Mouse (Mus musculus) midbrain, embryonic 11.5 days (tissue): ENCODE results near the gene Wnt4. TPM values are rescaled to one million over a fixed set of nuclear protein-coding genes. Genes with fewer than 3 reads are reported as not detected.
A peak's percentile ranks its signal among the peaks of the same experiment; 100 is the strongest.

ENCODE experiments used
- ATAC-seq: fragments of 200-750 bp; cut with Nextera tagmentation; 2 replicates; pipeline ENCODE4 v1.8.0; 2017; ENCODE audit warnings: moderate TSS enrichment, moderate library complexity; ENCODE audit not compliant: low FRiP score
- DNase-seq: peaks from one replicate; pipeline ENCODE4 v3.0.0; 2015; ENCODE audit warnings: low spot score; ENCODE audit errors: missing footprints
- H3K27ac ChIP-seq: fragments of 300-500 bp; sonication (generic); 2 replicates; pipeline ENCODE4 v1.5.1; 2014; ENCODE audit warnings: low read depth, low read length
- H3K27me3 ChIP-seq: fragments of 300-500 bp; sonication (generic); 2 replicates; pipeline ENCODE4 v1.6.1; 2014; ENCODE audit warnings: mild to moderate bottlenecking, low read length, moderate library complexity, mixed read lengths; ENCODE audit not compliant: control insufficient read depth, insufficient read depth
- H3K36me3 ChIP-seq: fragments of 300-500 bp; sonication (generic); 2 replicates; pipeline ENCODE4 v1.6.1; 2014; ENCODE audit warnings: mild to moderate bottlenecking, low read length, moderate library complexity, mixed read lengths; ENCODE audit not compliant: control insufficient read depth, insufficient read depth
- H3K4me1 ChIP-seq: fragments of 300-500 bp; sonication (generic); 2 replicates; pipeline ENCODE4 v1.6.1; 2014; ENCODE audit warnings: low read length; ENCODE audit not compliant: control insufficient read depth, insufficient read depth
- H3K4me2 ChIP-seq: fragments of 300-500 bp; sonication (generic); 2 replicates; pipeline ENCODE4 v1.6.1; 2014; ENCODE audit warnings: mild to moderate bottlenecking, moderate library complexity
- H3K4me3 ChIP-seq: fragments of 300-500 bp; sonication (generic); 2 replicates; pipeline ENCODE4 v1.5.1; 2014; ENCODE audit warnings: low read depth, low read length
- H3K9ac ChIP-seq: fragments of 300-500 bp; sonication (generic); 2 replicates; pipeline ENCODE4 v1.6.1; 2014; ENCODE audit warnings: low read length
- H3K9me3 ChIP-seq: fragments of 300-500 bp; sonication (generic); 2 replicates; pipeline ENCODE4 v1.6.1; 2016; ENCODE audit warnings: low read length; ENCODE audit not compliant: control insufficient read depth
- WGBS: fragments of 180-500 bp; shearing (Covaris S2); extraction: QIAGEN DNeasy Blood & Tissue Kit; methylation state at CpG from one replicate; pipeline ENCODE4 v1.1.7; 2014; 5-methylcytosine and 5-hydroxymethylcytosine counted together
- polyA plus RNA-seq: library from polyadenylated mRNA; unstranded; fragments of >200 nt; fragmentation: Nextera tagmentation; extraction: Ambion mirVana; gene quantifications from 2 replicates; pipeline ENCODE4 v1.2.1, GENCODE M21; 2014

Wnt4 gene
- polyA plus RNA-seq, 1 experiment from 2014 or later = 1.4 TPM

GRCm38 (mm10) chr4:137285876-137286661 is 8.8 kb downstream of the Wnt4 start:
- Histone ChIP-seq H3K9ac (no peak overlapping the region), H3K27ac (no peak overlapping the region), H3K36me3 (no peaks in the 10 kb centered on the region), H3K9me3 (no peaks in the 10 kb centered on the region), H3K4me2 (no peak overlapping the region), H3K27me3 (peaks cover 9% of the 10 kb centered on the region), H3K4me1 (0 out of 2 replicates have a peak, but pooled peaks cover 4% of the 10 kb centered on the region), H3K4me3 (no peak overlapping the region)
- ATAC-seq (no peak), DNase-seq (no peak)
- WGBS = 70% methylated on average over 15 of the region's 15 CpGs

- no peak overlapping the region for H3K27ac ChIP-seq
- H3K9me3 ChIP-seq = no peaks in the 10 kb centered on the region
- H3K4me3 ChIP-seq = no peak overlapping the region
- no peak for ATAC-seq
- H3K36me3 ChIP-seq = no peaks in the 10 kb centered on the region
- no peak for DNase-seq
- H3K27me3 ChIP-seq = peaks cover 6% of the 10 kb centered on the region
- WGBS = 61% methylated on average over 8 of the region's 8 CpGs
- H3K4me2 ChIP-seq = no peak overlapping the region
- no peak overlapping the region for H3K9ac ChIP-seq
- H3K4me1 ChIP-seq = 0 out of 2 replicates have a peak, but pooled peaks cover 4% of the 10 kb centered on the region
Observed at GRCm38 (mm10) chr4:137286662-137286953, 9.3 kb downstream of the Wnt4 start.

- ATAC-seq (no peak), DNase-seq (no peak)
- no peaks in the 10 kb centered on the region for H3K36me3 ChIP-seq
- H3K27me3 ChIP-seq = peaks cover 2% of the 10 kb centered on the region
- H3K9me3 ChIP-seq = no peaks in the 10 kb centered on the region
- no peak overlapping the region for H3K27ac ChIP-seq
- H3K4me3 ChIP-seq = no peak overlapping the region
- WGBS = 87% methylated on average over 13 of the region's 13 CpGs
- no peak overlapping the region for H3K4me2 ChIP-seq
- 0 out of 2 replicates have a peak, but pooled peaks cover 4% of the 10 kb centered on the region for H3K4me1 ChIP-seq
- H3K9ac ChIP-seq = no peak overlapping the region
Observed at GRCm38 (mm10) chr4:137287206-137287605, 9.9 kb downstream of the Wnt4 start.

GRCm38 (mm10) chr4:137287818-137288217 is 10.5 kb downstream of the Wnt4 start:
- H3K36me3 ChIP-seq = no peaks in the 10 kb centered on the region
- no peaks in the 10 kb centered on the region for H3K9me3 ChIP-seq
- no peak overlapping the region for H3K9ac ChIP-seq
- H3K27me3 ChIP-seq = no peaks in the 10 kb centered on the region; the same call in 1 of the 2 replicates
- H3K4me1 ChIP-seq = no peaks in the 10 kb centered on the region
- ATAC-seq (no peak), DNase-seq (peak; percentile 95)
- H3K4me2 ChIP-seq = no peak overlapping the region
- no peak overlapping the region for H3K4me3 ChIP-seq
- no peak overlapping the region for H3K27ac ChIP-seq
- 1% methylated on average over 4 of the region's 4 CpGs for WGBS

- ATAC-seq = no peak
- no peaks in the 10 kb centered on the region for H3K27me3 ChIP-seq
- no peaks in the 10 kb centered on the region for H3K36me3 ChIP-seq
- no peak overlapping the region for H3K4me3 ChIP-seq
- no peaks in the 10 kb centered on the region for H3K4me1 ChIP-seq
- no peak overlapping the region for H3K4me2 ChIP-seq
- no peak overlapping the region for H3K27ac ChIP-seq
- no peak for DNase-seq
- WGBS = 90% methylated on average over 6 of the region's 6 CpGs
- H3K9me3 ChIP-seq = no peaks in the 10 kb centered on the region
- no peak overlapping the region for H3K9ac ChIP-seq
Observed at GRCm38 (mm10) chr4:137289701-137290100, 12.4 kb downstream of the Wnt4 start.

- no peak for ATAC-seq
- no peaks in the 10 kb centered on the region for H3K27me3 ChIP-seq
- no peak overlapping the region for H3K9ac ChIP-seq
- H3K4me2 ChIP-seq = no peak overlapping the region
- H3K36me3 ChIP-seq = no peaks in the 10 kb centered on the region
- H3K4me1 ChIP-seq = no peaks in the 10 kb centered on the region
- no peak overlapping the region for H3K4me3 ChIP-seq
- 92% methylated on average over 3 of the region's 3 CpGs for WGBS
- H3K9me3 ChIP-seq = no peaks in the 10 kb centered on the region
- H3K27ac ChIP-seq = no peak overlapping the region
- no peak for DNase-seq
Observed at GRCm38 (mm10) chr4:137290250-137290649, 13.0 kb downstream of the Wnt4 start.

- 93% methylated on average over 7 of the region's 7 CpGs for WGBS
- Histone ChIP-seq H3K27me3 (no peaks in the 10 kb centered on the region), H3K4me2 (no peak overlapping the region), H3K27ac (no peak overlapping the region), H3K9me3 (no peaks in the 10 kb centered on the region), H3K9ac (no peak overlapping the region), H3K36me3 (no peaks in the 10 kb centered on the region), H3K4me3 (no peak overlapping the region), H3K4me1 (no peaks in the 10 kb centered on the region)
- DNase-seq = no peak
- no peak for ATAC-seq
Observed at GRCm38 (mm10) chr4:137292625-137293024, 15.3 kb downstream of the Wnt4 start.

- Histone ChIP-seq H3K4me1 (no peaks in the 10 kb centered on the region), H3K4me2 (no peak overlapping the region), H3K9me3 (no peaks in the 10 kb centered on the region), H3K36me3 (no peaks in the 10 kb centered on the region), H3K27ac (no peak overlapping the region), H3K27me3 (no peaks in the 10 kb centered on the region), H3K9ac (no peak overlapping the region), H3K4me3 (no peak overlapping the region)
- 81% methylated on average over 7 of the region's 7 CpGs for WGBS
- DNase-seq (no peak), ATAC-seq (no peak)
Observed at GRCm38 (mm10) chr4:137294032-137294431, 16.7 kb downstream of the Wnt4 start.

GRCm38 (mm10) chr4:137294474-137294873 is 17.2 kb downstream of the Wnt4 start:
- WGBS = 78% methylated on average over 5 of the region's 5 CpGs
- H3K4me1 ChIP-seq = no peaks in the 10 kb centered on the region
- H3K27ac ChIP-seq = no peak overlapping the region
- H3K9me3 ChIP-seq = no peaks in the 10 kb centered on the region
- H3K36me3 ChIP-seq = no peaks in the 10 kb centered on the region
- ATAC-seq = no peak
- no peaks in the 10 kb centered on the region for H3K27me3 ChIP-seq
- no peak overlapping the region for H3K9ac ChIP-seq
- no peak overlapping the region for H3K4me3 ChIP-seq
- no peak overlapping the region for H3K4me2 ChIP-seq
- no peak for DNase-seq
